Mouse (Mus musculus) MEL (cell line): ENCODE results near the gene Eif4e1b.

ENCODE experiments used
- CTCF ChIP-seq, 3 experiments: IDR thresholded peaks in 2 of 3; conservative IDR thresholded peaks in 1 of 3; 2 replicates each; pipeline ENCODE4 v1.5.1; 2011 to 2012; ENCODE audit warnings: low read length in 3 of 3, low read depth in 2 of 3, mild to moderate bottlenecking in 2 of 3, improper control_type of control experiment in 1 of 3, inconsistent platforms in 1 of 3, mixed read lengths in 1 of 3, moderate library complexity in 1 of 3; ENCODE audit not compliant: control insufficient read depth in 1 of 3, insufficient read depth in 1 of 3, poor library complexity in 1 of 3, severe bottlenecking in 1 of 3
- EP300 ChIP-seq, 2 experiments: IDR thresholded peaks; 2 replicates each; pipeline ENCODE4 v1.6.1; 2011; ENCODE audit warnings: improper control_type of control experiment in 2 of 2, low read length in 2 of 2, low read depth in 1 of 2, mild to moderate bottlenecking in 1 of 2
- GATA1 ChIP-seq: IDR thresholded peaks from 2 replicates; pipeline ENCODE4 v1.6.1; 2011; ENCODE audit warnings: low read depth, low read length, improper control_type of control experiment
- KAT2A ChIP-seq: conservative IDR thresholded peaks from 2 replicates; pipeline ENCODE4 v1.6.1; 2012; ENCODE audit warnings: low read depth, low read length, improper control_type of control experiment, inconsistent platforms
- MAFK ChIP-seq: IDR thresholded peaks from 2 replicates; pipeline ENCODE4 v1.6.1; 2011; ENCODE audit warnings: low read depth, mild to moderate bottlenecking, low read length, improper control_type of control experiment, borderline replicate concordance
- MEF2A ChIP-seq: IDR thresholded peaks from 2 replicates; pipeline ENCODE4 v1.6.1; 2014; ENCODE audit warnings: low read depth, mild to moderate bottlenecking, inconsistent platforms, low read length, improper control_type of control experiment; ENCODE audit not compliant: poor library complexity, insufficient replicate concordance, severe bottlenecking; ENCODE audit errors: extremely low read depth
- POLR2A ChIP-seq, 2 experiments: IDR thresholded peaks; 2 replicates each; pipeline ENCODE4 v1.6.1; 2011 to 2012; ENCODE audit warnings: low read length in 2 of 2, mild to moderate bottlenecking in 2 of 2, control low read depth in 1 of 2, improper control_type of control experiment in 1 of 2, low read depth in 1 of 2, moderate library complexity in 1 of 2; ENCODE audit not compliant: control insufficient read depth in 1 of 2, insufficient read depth in 1 of 2, poor library complexity in 1 of 2
- POLR2AphosphoS5 ChIP-seq: IDR thresholded peaks from 2 replicates; pipeline ENCODE4 v1.6.1; 2012; ENCODE audit warnings: low read depth, borderline replicate concordance, mild to moderate bottlenecking, inconsistent platforms, low read length, moderate library complexity, mixed read lengths
- ZNF384 ChIP-seq: IDR thresholded peaks from 2 replicates; pipeline ENCODE4 v1.6.1; 2012; ENCODE audit warnings: low read depth, mild to moderate bottlenecking, inconsistent platforms, low read length, improper control_type of control experiment

DNA sequence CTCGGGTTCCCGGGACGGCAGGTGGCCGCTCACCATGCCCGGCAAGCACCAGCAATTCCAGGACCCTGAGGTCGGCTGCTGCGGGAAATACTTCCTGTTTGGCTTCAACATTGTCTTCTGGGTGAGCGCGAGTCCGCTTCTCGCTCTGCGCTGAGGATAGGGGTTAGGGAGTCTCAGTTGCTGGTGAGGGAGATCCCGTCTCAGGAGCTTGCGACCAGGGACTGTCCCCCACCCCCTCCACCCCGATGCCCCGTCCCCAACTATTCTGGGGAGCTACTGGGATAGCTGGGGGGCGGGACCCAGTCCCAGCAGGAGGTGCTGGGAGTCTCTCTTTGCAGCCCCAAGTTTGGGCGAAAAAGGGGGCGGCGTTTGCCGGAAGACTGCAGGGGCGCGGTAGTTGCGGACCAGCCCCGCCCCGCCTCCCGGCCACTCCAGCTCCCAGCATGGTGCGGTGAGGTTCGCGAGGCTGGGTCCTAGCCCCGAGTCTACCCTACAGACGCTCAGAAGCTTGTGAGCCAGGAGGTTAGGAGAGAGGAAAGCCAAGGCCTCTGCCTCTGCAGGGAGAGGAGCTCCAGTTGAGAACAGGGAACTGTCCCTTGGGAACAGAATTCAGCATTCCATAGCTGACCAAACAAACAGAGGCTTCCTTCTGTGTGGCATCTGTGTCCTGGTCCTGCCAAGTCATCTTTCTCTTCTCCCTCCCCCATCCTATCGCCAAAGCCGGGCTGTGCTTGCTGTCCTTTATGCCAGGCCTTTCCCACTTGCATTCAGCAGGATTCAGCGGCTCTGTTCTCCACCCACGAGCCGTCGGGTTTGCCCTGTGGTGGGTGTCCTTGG is 6.0 kb downstream of the Eif4e1b start:
- TF ChIP-seq ZNF384 (no peak), KAT2A (no peak), MEF2A (no peak), POLR2A (IDR thresholded peaks at IDR 0.05; ENCODE audit: control insufficient read depth in 1 of 2, insufficient read depth in 1 of 2, low read depth in 1 of 2, low read length in 2 of 2, poor library complexity in 1 of 2) (peak; percentile 56 to 76; a peak in 1 of 4 replicates), GATA1 (no peak), POLR2AphosphoS5 (no peak), CTCF (IDR thresholded peaks at IDR 0.05 in 2 of 3, conservative IDR thresholded peaks at IDR 0.05 in 1 of 3; ENCODE audit: control insufficient read depth in 1 of 3, insufficient read depth in 1 of 3, low read depth in 2 of 3, low read length in 3 of 3, poor library complexity in 1 of 3, severe bottlenecking in 1 of 3) (no peak), MAFK (no peak), EP300 (IDR thresholded peaks at IDR 0.05; ENCODE audit: low read depth in 1 of 2, low read length in 2 of 2) (no peak)
